Mouse (Mus musculus) heart, postnatal 0 days (tissue): ENCODE data around the gene Tcerg1l. TPM values are rescaled to one million over a fixed set of nuclear protein-coding genes. Genes with fewer than 3 reads are reported as not detected.

Experiments
- ATAC-seq: fragments of 200-750 bp; cut with Nextera tagmentation; 2 replicates; pipeline ENCODE4 v1.8.0; 2017; ENCODE audit warnings: low read depth, moderate number of reproducible peaks, moderate library complexity; ENCODE audit not compliant: insufficient read depth
- DNase-seq: peaks from one replicate; pipeline ENCODE4 v3.0.0-alpha.2; 2016; ENCODE audit warnings: low spot score
- H3K27ac ChIP-seq: fragments of 300-500 bp; sonication (generic); 2 replicates; pipeline ENCODE4 v1.5.1; 2014; ENCODE audit warnings: low read depth, mild to moderate bottlenecking
- H3K27me3 ChIP-seq: fragments of 300-500 bp; sonication (generic); 2 replicates; pipeline ENCODE4 v1.6.1; 2014; ENCODE audit warnings: low read length, mixed read lengths; ENCODE audit not compliant: control insufficient read depth, insufficient read depth
- H3K36me3 ChIP-seq: fragments of 300-500 bp; sonication (generic); replicated peaks from 2 replicates; pipeline ENCODE4 v1.6.1; 2014; ENCODE audit warnings: low read length, mixed read lengths; ENCODE audit not compliant: control insufficient read depth, insufficient read depth
- H3K4me1 ChIP-seq: fragments of 300-500 bp; sonication (generic); 2 replicates; pipeline ENCODE4 v1.6.1; 2014; ENCODE audit warnings: antibody characterized with exemption; ENCODE audit not compliant: control insufficient read depth, insufficient read depth
- H3K4me2 ChIP-seq: fragments of 300-500 bp; sonication (generic); 2 replicates; pipeline ENCODE4 v1.6.1; 2014; ENCODE audit warnings: low read depth, mild to moderate bottlenecking, low read length, moderate library complexity
- H3K4me3 ChIP-seq: fragments of 300-500 bp; sonication (generic); 2 replicates; pipeline ENCODE4 v1.5.1; 2014; ENCODE audit warnings: low read depth, low read length
- H3K9ac ChIP-seq: fragments of 300-500 bp; sonication (generic); replicated peaks from 2 replicates; pipeline ENCODE4 v1.6.1; 2014; ENCODE audit warnings: low read depth, low read length, mixed read lengths
- H3K9me3 ChIP-seq: fragments of 300-500 bp; sonication (generic); replicated peaks from 2 replicates; pipeline ENCODE4 v1.6.1; 2016; ENCODE audit warnings: low read length; ENCODE audit not compliant: control insufficient read depth
- CTCF ChIP-seq: IDR thresholded peaks from 2 replicates; pipeline ENCODE4 v1.5.1; 2016; ENCODE audit warnings: antibody characterized with exemption, control low read depth, low read depth
- EP300 ChIP-seq: IDR thresholded peaks from 2 replicates; pipeline ENCODE4 v1.6.1; 2016; ENCODE audit warnings: antibody characterized with exemption, low read depth
- WGBS: fragments of 180-500 bp; shearing (Covaris S2); extraction: QIAGEN DNeasy Blood & Tissue Kit; methylation state at CpG from one replicate; pipeline ENCODE4 v1.1.7; 2014; 5-methylcytosine and 5-hydroxymethylcytosine counted together
- polyA plus RNA-seq: library from polyadenylated mRNA; unstranded; fragments of >200 nt; fragmentation: Nextera tagmentation; extraction: Ambion mirVana; gene quantifications from 2 replicates; pipeline ENCODE4 v1.2.1, GENCODE M21; 2015
- total RNA-seq: library from RNA; depleted of rRNA; stranded (reverse); fragments of >200 nt; gene quantifications from 2 replicates; pipeline ENCODE4 v1.2.3, GENCODE M21; 2014; ENCODE audit warnings: low replicate concordance

The Tcerg1l gene
- total and polyA plus RNA-seq, 2 experiments from 2014 or later: not detected

DNA sequence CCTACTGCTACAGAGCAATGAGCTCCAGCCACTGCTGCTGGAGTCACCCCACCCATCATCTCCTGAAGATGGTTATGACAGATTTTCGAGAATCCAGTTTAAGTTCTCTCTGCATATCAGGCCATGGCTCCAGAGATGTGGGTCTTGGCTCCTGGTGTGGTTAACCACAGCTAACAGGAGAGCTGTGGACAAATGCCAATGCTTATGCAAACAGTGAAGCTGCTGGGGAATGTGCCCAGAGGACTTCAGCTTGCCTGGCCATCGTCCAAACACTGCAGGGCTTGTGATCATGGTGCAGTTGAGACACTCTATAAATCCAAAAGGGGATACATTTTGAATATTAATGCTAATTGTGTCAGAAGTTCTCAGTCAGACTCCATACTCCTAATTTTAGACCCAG, 221.5 kb downstream of the Tcerg1l start:
- Histone ChIP-seq H3K36me3 (no peaks in the 10 kb centered on the region), H3K9ac (no peak overlapping the region), H3K27ac (no peak overlapping the region), H3K4me3 (no peak overlapping the region), H3K4me1 (0 out of 2 replicates have a peak, but pooled peaks cover 3% of the 10 kb centered on the region), H3K27me3 (no peaks in the 10 kb centered on the region), H3K9me3 (no peaks in the 10 kb centered on the region), H3K4me2 (no peak overlapping the region)
- WGBS: 21% methylated on average over 2 of the region's 2 CpGs
- peak; percentile 51 for DNase-seq
- TF ChIP-seq CTCF (no peak), EP300 (no peak)
- peak; percentile 55; the same call in 1 of the 2 replicates for ATAC-seq

DNA sequence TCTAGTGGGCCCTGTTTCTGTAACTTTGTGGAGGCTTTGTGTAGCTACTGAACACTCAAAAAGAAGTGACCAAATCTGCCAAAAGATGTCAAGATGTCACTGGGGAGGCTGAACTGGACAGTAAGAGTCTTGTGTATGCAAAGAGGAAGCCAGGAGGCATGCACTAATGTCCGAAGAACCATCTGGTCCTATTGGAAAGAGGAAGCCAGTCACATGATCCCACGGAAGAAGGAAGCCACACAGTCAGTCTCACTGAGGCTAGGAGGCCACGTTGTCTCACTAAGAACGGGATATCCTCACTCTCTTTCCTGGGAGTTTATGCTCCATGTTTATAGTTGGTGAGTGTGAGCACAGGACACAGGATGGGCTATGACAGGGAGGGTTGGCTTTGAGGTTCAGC, 227.1 kb downstream of the Tcerg1l start:
- Histone ChIP-seq H3K4me3 (no peak overlapping the region), H3K4me1 (no peaks in the 10 kb centered on the region), H3K27me3 (no peaks in the 10 kb centered on the region), H3K9me3 (no peaks in the 10 kb centered on the region), H3K4me2 (no peak overlapping the region), H3K36me3 (no peaks in the 10 kb centered on the region), H3K27ac (no peak overlapping the region), H3K9ac (no peak overlapping the region)
- ATAC-seq (no peak), DNase-seq (no peak)
- TF ChIP-seq EP300 (no peak), CTCF (no peak)
- WGBS: 67% methylated on average over 4 of the region's 4 CpGs
